Mouse (Mus musculus) heart, postnatal 36 days (tissue): ENCODE measurements at regions not wholly inside any gene's neighbourhood (a gene's known extent, or its start where the extent isn't known, plus 50 kb on each side); places are given as distances from the start of the nearest gene placed in this dataset.

Experiments
- DNase-seq, 2 experiments: peaks; one replicate each; pipeline ENCODE4 v3.0.0; 2021 to 2022
- intact Hi-C: fragments of 180-260 bp; cut with DNase I; formaldehyde crosslinking; loops from one replicate; pipeline ENCODE4 v1.15.1; 2025

DNA sequence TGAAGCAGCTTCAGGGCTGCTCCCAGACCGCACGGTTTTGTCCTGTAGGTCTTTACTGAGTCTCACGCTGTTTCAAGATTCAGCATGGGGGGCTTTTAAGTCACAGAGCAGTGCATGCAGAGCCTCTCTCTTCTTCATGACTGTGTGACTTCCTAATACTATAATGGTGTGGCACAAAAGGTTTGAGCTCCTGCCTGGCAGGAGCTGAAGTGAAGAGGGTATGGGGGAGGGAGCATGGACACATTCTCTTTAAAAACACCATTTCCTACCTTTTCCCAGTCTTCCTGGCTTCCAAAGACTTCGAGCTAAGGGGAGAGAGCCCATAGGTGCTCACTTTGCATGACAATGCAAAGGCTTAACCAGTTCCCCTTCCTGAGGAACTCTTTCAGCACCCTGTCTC is 934.9 kb upstream of the Gm5150 start:
- no peak for DNase-seq
- intact Hi-C loops = no loop called here

DNA sequence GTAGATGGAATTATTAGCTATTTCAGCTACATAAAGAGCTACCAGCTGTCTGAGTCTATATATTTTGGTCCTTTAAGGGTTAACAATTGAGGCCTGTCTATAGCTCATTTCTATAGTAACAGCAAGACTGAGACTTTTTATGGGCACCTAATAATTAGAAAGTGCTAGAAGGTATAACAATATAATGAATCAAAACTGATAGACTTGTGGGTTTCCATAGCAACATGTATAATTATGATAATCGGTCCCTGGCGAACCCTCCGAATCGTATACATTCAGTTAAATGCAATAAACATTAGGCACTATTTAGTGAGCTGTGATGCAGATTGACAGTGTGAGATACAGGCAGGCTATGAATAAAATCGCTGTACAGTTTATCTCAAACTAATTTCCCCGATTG is 933.3 kb upstream of the Gm5150 start:
- intact Hi-C loops = no loop called here
- DNase-seq = no peak

DNA sequence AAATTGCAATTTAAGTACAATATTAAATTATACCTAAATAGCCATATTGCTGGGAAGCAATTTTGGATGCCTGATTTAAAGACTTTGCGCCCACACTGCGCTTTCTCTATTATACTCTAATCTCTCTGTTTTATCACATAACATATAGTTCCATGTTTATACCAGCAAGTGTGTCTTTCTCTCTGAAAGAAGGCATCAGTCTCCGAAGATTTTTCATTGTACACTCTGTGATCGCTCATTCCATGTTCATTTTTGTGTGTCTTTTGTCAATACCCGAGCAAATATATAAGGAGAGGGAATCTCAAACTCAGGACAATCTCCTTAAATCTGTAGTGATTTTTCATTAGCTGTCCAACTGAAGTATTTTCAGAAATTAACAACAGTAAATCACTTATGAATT is 932.9 kb upstream of the Gm5150 start:
- intact Hi-C loops = no loop called here

GRCm38 (mm10) chr3:16938491-16939001 is 932.3 kb upstream of the Gm5150 start:
- intact Hi-C loops = no loop called here
- no peak for DNase-seq

More for the DNA sequence above, 932.9 kb upstream of the Gm5150 start:
- DNase-seq = no peak

DNA sequence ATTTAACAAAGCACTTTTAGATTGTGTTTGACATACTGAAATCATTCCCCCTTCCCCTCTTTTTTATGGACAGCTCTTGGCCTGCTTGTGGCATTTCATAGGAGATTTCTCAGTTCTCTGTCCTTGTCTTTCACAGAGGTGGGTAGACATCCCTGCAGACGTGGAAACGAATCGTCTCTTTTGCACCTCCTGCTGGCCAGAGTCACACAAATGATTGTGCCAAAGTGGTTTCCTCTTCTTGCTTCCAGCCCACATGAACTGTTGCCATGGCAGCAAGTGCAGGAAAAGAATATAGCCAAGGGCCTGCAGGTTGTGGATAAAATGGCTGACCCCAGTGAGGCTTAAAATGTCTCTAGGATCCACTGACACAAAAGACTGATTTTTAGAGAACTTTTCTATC is 924.1 kb upstream of the Gm5150 start:
- intact Hi-C loops = no loop called here
- DNase-seq = no peak

- no peak for DNase-seq
- intact Hi-C loops = no loop called here
Observed at GRCm38 (mm10) chr3:16929846-16930245, 923.6 kb upstream of the Gm5150 start.

- intact Hi-C loops = no loop called here
- DNase-seq = no peak
Observed at GRCm38 (mm10) chr3:16924018-16924417, 917.8 kb upstream of the Gm5150 start.

GRCm38 (mm10) chr3:16923234-16923914 is 917.1 kb upstream of the Gm5150 start:
- intact Hi-C loops = no loop called here
- DNase-seq = no peak

GRCm38 (mm10) chr3:16921330-16921729 is 915.1 kb upstream of the Gm5150 start:
- intact Hi-C loops = no loop called here
- no peak for DNase-seq

GRCm38 (mm10) chr3:16918374-16918773 is 912.1 kb upstream of the Gm5150 start:
- DNase-seq = no peak

DNA sequence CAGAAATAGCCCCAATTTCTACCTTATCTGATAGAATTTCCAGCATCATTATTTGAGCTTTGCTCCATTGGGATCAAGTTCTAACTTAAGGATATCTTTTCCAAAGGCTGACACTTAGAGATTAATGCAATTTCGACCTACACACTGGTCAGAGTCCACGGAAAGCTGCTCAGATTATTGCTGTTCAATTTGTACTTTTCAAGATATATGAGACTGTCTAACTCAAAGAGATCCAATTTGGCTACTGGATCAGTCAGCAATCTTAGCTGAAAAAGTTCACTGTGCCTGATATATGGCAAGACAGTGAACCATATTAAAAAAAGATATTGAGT is 909.8 kb upstream of the Gm5150 start:
- intact Hi-C loops = no loop called here
- DNase-seq = no peak

More at GRCm38 (mm10) chr3:16918374-16918773, 912.1 kb upstream of the Gm5150 start:
- intact Hi-C loops = no loop called here

- intact Hi-C loops = no loop called here
- no peak for DNase-seq
Observed at GRCm38 (mm10) chr3:16915389-16916071, 909.3 kb upstream of the Gm5150 start.

DNA sequence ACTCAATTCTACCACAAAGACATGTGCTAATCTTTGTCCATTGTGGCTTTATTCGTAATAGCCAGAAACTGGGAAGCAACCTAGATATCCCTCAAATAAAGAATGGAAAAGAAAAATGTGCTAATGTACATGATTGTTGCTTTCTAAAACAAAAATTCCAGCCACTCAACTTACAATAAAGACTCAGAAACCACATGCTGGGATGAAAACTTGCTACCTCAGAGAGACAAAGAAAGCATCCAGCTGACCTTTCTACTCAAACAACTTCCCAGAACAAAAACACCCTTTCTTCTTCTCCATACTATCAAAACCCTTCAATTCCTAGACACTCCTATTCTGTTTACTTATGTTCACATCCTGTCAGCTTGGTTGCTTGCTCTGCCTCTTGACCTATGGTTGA is 881.9 kb upstream of the Gm5150 start:
- intact Hi-C loops = no loop called here
- DNase-seq = no peak

DNA sequence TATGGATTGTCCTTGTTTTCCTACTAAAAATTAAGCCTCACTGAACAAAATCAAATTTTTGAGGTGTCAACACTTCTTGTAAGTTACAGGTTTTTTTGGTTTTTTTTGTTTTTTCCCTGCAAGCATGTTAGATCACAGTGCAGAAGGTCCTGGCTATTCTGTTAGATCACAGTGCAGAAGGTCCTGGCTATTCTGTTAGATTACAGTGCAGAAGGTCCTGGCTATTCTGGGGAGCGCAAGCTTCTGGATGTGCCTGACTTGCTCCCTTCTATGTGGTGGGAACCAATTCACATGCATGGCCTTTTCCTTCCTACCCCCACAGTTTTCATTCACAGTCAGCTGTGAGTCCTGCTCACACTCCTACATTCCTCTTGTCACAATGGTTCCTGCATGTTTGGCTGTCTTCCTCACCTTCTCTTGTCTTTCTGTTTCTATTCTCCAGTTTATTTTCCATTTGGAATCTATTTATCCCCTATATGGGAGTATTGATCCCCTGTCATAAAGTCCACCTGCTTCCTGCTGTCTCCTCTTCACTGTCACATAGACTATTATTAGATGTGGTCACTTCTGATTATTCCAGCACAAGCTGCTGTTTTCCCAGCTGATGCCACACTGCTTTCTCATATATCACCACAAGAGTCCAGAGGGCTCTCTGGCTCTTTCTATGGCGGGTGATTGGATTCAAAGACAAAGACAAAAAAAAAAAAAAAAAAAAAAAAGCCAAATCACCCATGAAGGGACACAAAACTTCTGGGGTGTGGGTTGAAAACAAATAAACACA is 866.3 kb upstream of the Gm5150 start:
- no peak for DNase-seq
- intact Hi-C loops = no loop called here

DNA sequence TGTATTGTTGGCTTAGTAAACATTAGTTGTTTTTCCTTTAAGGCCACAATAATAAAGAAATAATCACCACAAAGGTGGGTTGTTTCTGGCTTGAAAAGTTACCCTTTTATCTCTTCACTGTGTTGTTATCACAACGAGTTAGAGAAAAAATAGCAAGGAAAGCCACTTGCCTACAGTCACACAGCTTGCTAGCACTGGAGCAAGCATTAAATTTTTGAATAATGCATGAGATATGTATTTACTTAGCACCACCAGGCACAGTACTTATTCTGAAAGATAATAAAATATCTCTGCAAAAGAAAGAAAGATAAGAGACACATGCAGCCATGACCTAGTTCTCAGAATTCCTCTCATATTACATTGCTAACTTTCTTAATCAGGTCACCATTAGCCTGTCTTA is 853.8 kb upstream of the Gm5150 start:
- intact Hi-C loops = no loop called here
- no peak for DNase-seq

- intact Hi-C loops = no loop called here
- no peak for DNase-seq
Observed at GRCm38 (mm10) chr3:16858931-16859330, 852.7 kb upstream of the Gm5150 start.

DNA sequence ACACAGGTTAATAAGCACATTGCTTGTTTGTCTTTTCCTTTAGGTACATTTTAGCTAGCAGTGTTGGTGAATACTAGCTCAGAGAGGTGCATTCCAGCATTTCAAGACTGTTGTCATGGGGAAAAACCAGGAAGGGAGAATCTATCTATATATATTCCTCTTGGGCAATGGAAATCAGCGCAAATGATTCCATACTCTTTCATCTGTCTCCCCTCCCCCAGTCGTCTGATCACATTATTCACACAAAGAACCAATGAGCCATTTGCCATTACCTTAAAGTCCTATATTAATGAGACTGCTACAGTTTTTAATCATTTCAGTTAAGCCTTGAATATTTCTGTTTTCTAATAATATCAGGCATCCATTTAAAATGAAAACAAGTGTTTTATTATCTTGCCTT is 849.0 kb upstream of the Gm5150 start:
- intact Hi-C loops = no loop called here
- no peak for DNase-seq

DNA sequence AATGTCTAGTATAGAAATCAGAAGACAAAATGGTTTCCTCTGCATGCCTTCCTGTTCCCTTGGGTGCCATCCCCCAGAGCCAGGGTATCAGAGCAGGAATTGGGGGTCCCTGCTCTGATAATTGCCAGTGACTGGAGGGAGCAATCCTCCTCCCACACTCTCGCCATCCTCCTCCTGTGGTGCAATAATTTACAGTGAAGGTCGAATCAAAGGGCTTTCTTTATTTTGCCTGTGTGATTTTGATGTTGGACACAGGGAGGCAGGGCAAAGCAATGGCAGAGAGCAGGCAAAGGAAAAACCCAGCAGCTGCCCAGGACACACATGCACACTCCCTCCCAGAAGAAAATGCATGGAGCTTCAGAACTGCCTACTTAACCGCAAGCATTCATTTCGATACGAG is 847.8 kb upstream of the Gm5150 start:
- intact Hi-C loops = no loop called here

GRCm38 (mm10) chr3:16846785-16847520 is 840.7 kb upstream of the Gm5150 start:
- DNase-seq = no peak
- intact Hi-C loops = no loop called here

More for the DNA sequence above, 847.8 kb upstream of the Gm5150 start:
- no peak for DNase-seq

- intact Hi-C loops = no loop called here
- DNase-seq = no peak
Observed at GRCm38 (mm10) chr3:16820536-16820935, 814.3 kb upstream of the Gm5150 start.
